Mouse (Mus musculus) ES-E14 (cell line): Measurements from ENCODE around the gene En2.

Experiments
- CHD2 ChIP-seq: IDR thresholded peaks from 2 replicates; pipeline ENCODE4 v1.6.1; 2014; ENCODE audit warnings: mild to moderate bottlenecking, low read depth, low read length, inconsistent platforms
- HCFC1 ChIP-seq: IDR thresholded peaks from 2 replicates; pipeline ENCODE4 v1.6.1; 2012; ENCODE audit warnings: low read length, inconsistent platforms, borderline replicate concordance; ENCODE audit not compliant: insufficient read depth
- MAFK ChIP-seq: IDR thresholded peaks from 2 replicates; pipeline ENCODE4 v1.6.1; 2014; ENCODE audit warnings: mild to moderate bottlenecking, low read depth, low read length, inconsistent platforms; ENCODE audit not compliant: insufficient read depth
- ZC3H11A ChIP-seq: IDR thresholded peaks from 2 replicates; pipeline ENCODE4 v1.6.1; 2012; ENCODE audit warnings: low read depth, mild to moderate bottlenecking, inconsistent platforms, low read length, borderline replicate concordance
- ZNF384 ChIP-seq: IDR thresholded peaks from 2 replicates; pipeline ENCODE4 v1.6.1; 2012; ENCODE audit warnings: low read depth, low read length, inconsistent platforms

GRCm38 (mm10) chr5:28208726-28209520, 43.4 kb downstream of the En2 start:
- TF ChIP-seq ZC3H11A (no peak), ZNF384 (no peak), CHD2 (no peak), MAFK (no peak), HCFC1 (no peak; the same call in 1 of the 2 replicates)
